Mouse (Mus musculus) thymus, postnatal 36 days (tissue): ENCODE measurements around the gene Gm5800.
"Not testable (repeated sequence)": the region's sequence is repeated elsewhere in the genome, so short reads cannot be mapped to it uniquely, and the experiment has no call there.

Experiments
- DNase-seq, 2 experiments: peaks; one replicate each; pipeline ENCODE4 v3.0.0; 2022; ENCODE audit warnings: mixed read lengths in 2 of 2

The Gm5800 gene

GRCm38 (mm10) chr14:51717083-51717482 lies at the start of gene Gm5800:
Gene Gm5800 (minus strand): TSS chr14:51717183.
- DNase-seq: no peak

GRCm38 (mm10) chr14:51755944-51756343 lies 39.0 kb upstream of the Gm5800 start:
- no peak for DNase-seq

GRCm38 (mm10) chr14:51740347-51741170 lies 23.6 kb upstream of the Gm5800 start:
- no peak for DNase-seq

GRCm38 (mm10) chr14:51739150-51739993 lies 22.4 kb upstream of the Gm5800 start:
- DNase-seq: no peak

GRCm38 (mm10) chr14:51738411-51739149 lies 21.6 kb upstream of the Gm5800 start:
- no peak for DNase-seq

- DNase-seq: no peak
Observed at GRCm38 (mm10) chr14:51737967-51738366, 21.0 kb upstream of the Gm5800 start.

- not testable (repeated sequence) for DNase-seq
Observed at GRCm38 (mm10) chr14:51695368-51695767, 21.6 kb downstream of the Gm5800 start, which contains the start of gene Gm17079. Gene Gm17079 (minus strand): TSS chr14:51695468.

- DNase-seq: no peak
Observed at GRCm38 (mm10) chr14:51677269-51677668, 39.7 kb downstream of the Gm5800 start.
